Mouse (Mus musculus): ENCODE results near the gene H2al1i. TPM values are rescaled to one million over a fixed set of nuclear protein-coding genes. Genes with fewer than 3 reads are reported as not detected.
"Not testable (repeated sequence)": the region's sequence is repeated elsewhere in the genome, so short reads cannot be mapped to it uniquely, and the experiment has no call there.

Gene H2al1i
- polyA plus RNA-seq, 1 experiment from 2014 or later: not detected

- not testable (repeated sequence) for H3K27me3 ChIP-seq (replicated peaks; ENCODE audit: control insufficient read depth, insufficient read depth, low read length); H3K36me3 ChIP-seq (ENCODE audit: control insufficient read depth, insufficient read depth, low read length); H3K9ac ChIP-seq (ENCODE audit: low read depth, low read length); H3K9me3 ChIP-seq (ENCODE audit: control insufficient read depth, low read length); H3K4me3 ChIP-seq (ENCODE audit: low read depth, low read length); DNase-seq (ENCODE audit: low spot score); H3K4me1 ChIP-seq (ENCODE audit: control insufficient read depth, insufficient read depth, low read length); H3K4me2 ChIP-seq (ENCODE audit: low read depth, low read length); ATAC-seq (ENCODE audit: low read depth); H3K27ac ChIP-seq (replicated peaks; ENCODE audit: low read depth, low read length)
- no CpG with 5 or more reads among the region's 3 CpGs for WGBS
Observed at GRCm38 (mm10) chrX:11311634-11312033, 12.8 kb upstream of the H2al1i start, which contains the start of gene H2al1e. TSS of gene H2al1e (plus strand) at chrX:11311934.

- DNase-seq (ENCODE audit: low spot score); ATAC-seq (ENCODE audit: low read depth): not testable (repeated sequence)
Observed at GRCm38 (mm10) chrX:11314858-11315257, 9.6 kb upstream of the H2al1i start, which contains the start of gene H2al1f. TSS of gene H2al1f (plus strand) at chrX:11315158.

DNA sequence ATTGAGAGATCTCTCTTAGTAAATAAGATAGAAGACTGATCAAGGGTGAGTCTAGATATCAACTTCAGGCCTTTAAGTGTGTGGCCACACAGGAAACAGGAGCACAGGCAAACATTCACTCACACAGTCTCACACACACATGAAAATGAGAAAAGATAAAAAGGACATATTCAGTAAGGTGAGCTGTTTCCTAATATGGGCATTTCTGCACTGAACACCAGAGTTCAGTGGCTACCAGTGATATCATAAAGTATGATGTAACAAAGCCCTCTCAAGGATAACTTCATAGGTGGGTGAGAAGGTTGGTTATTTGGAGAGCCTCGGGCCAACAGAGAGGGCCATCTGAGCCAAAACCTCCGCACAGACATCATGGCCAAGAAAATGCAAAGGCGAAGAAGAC is 6.5 kb upstream of the H2al1i start, which contains the start of gene H2al1g:
H2al1g (plus strand) TSS at position 301 of the 400 bp plus-strand sequence.
- DNase-seq (ENCODE audit: low spot score); H3K27me3 ChIP-seq (replicated peaks; ENCODE audit: control insufficient read depth, insufficient read depth, low read length); H3K4me2 ChIP-seq (ENCODE audit: low read depth, low read length); H3K9ac ChIP-seq (ENCODE audit: low read depth, low read length); H3K27ac ChIP-seq (replicated peaks; ENCODE audit: low read depth, low read length); ATAC-seq (ENCODE audit: low read depth); H3K36me3 ChIP-seq (ENCODE audit: control insufficient read depth, insufficient read depth, low read length); H3K4me1 ChIP-seq (ENCODE audit: control insufficient read depth, insufficient read depth, low read length); H3K9me3 ChIP-seq (ENCODE audit: control insufficient read depth, low read length); H3K4me3 ChIP-seq (ENCODE audit: low read depth, low read length): not testable (repeated sequence)
- WGBS: no CpG with 5 or more reads among the region's 3 CpGs

More at GRCm38 (mm10) chrX:11314858-11315257, 9.6 kb upstream of the H2al1i start, which contains the start of gene H2al1f:
- not testable (repeated sequence) for H3K4me3 ChIP-seq (ENCODE audit: low read depth, low read length); H3K27ac ChIP-seq (replicated peaks; ENCODE audit: low read depth, low read length); H3K9me3 ChIP-seq (ENCODE audit: control insufficient read depth, low read length); H3K27me3 ChIP-seq (replicated peaks; ENCODE audit: control insufficient read depth, insufficient read depth, low read length); H3K36me3 ChIP-seq (ENCODE audit: control insufficient read depth, insufficient read depth, low read length); H3K9ac ChIP-seq (ENCODE audit: low read depth, low read length); H3K4me2 ChIP-seq (ENCODE audit: low read depth, low read length); H3K4me1 ChIP-seq (ENCODE audit: control insufficient read depth, insufficient read depth, low read length)
- WGBS: no CpG with 5 or more reads among the region's 6 CpGs

DNA sequence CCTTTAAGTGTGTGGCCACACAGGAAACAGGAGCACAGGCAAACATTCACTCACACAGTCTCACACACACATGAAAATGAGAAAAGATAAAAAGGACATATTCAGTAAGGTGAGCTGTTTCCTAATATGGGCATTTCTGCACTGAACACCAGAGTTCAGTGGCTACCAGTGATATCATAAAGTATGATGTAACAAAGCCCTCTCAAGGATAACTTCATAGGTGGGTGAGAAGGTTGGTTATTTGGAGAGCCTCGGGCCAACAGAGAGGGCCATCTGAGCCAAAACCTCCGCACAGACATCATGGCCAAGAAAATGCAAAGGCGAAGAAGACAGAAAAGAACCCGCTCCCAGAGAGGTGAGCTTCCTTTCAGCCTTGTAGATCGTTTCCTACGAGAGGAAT is 3.3 kb upstream of the H2al1i start, which contains the start of gene H2al1h:
H2al1h (plus strand) TSS at position 301 of the 400 bp plus-strand sequence.
- ATAC-seq (ENCODE audit: low read depth); H3K4me2 ChIP-seq (ENCODE audit: low read depth, low read length); H3K4me1 ChIP-seq (ENCODE audit: control insufficient read depth, insufficient read depth, low read length); H3K27me3 ChIP-seq (replicated peaks; ENCODE audit: control insufficient read depth, insufficient read depth, low read length); H3K4me3 ChIP-seq (ENCODE audit: low read depth, low read length); H3K27ac ChIP-seq (replicated peaks; ENCODE audit: low read depth, low read length); H3K9ac ChIP-seq (ENCODE audit: low read depth, low read length); DNase-seq (ENCODE audit: low spot score); H3K9me3 ChIP-seq (ENCODE audit: control insufficient read depth, low read length); H3K36me3 ChIP-seq (ENCODE audit: control insufficient read depth, insufficient read depth, low read length): not testable (repeated sequence)
- WGBS: no CpG with 5 or more reads among the region's 6 CpGs

DNA sequence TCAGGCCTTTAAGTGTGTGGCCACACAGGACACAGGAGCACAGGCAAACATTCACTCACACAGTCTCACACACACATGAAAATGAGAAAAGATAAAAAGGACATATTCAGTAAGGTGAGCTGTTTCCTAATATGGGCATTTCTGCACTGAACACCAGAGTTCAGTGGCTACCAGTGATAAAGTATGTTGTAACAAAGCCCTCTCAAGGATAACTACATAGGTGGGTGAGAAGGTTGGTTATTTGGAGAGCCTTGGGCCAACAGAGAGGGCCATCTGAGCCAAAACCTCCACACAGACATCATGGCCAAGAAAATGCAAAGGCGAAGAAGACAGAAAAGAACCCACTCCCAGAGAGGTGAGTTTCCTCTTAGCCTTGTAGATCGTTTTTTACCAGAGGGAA is 3.1 kb downstream of the H2al1i start, which contains the start of gene H2al1j:
H2al1j (plus strand) TSS at position 301 of the 400 bp plus-strand sequence.
- ATAC-seq (ENCODE audit: low read depth); H3K9me3 ChIP-seq (ENCODE audit: control insufficient read depth, low read length): not testable (repeated sequence)
- 83% methylated on average over 2 of the region's 2 CpGs for WGBS

DNA sequence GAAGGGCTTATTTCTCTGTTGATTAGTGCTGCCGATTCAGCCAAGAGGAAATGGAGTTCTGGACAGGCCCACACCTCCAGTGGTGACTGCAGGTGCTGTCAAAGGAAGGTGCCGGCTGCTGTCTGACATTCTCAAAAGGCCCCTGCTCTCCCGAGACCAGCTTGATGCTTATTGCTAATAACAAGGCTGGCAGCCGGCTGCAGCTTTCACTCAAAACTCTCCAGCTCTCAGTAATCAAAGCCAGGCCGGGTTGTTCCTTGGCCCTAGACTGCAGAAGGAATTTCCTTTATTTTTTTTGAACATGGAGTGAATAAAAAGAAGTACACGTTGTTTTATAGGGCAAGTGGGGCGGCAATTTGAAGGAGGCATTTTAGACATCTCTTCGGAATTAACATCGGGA is 21.3 kb downstream of the H2al1i start:
- Histone ChIP-seq H3K4me2 (ENCODE audit: low read depth, low read length) (peak overlapping the region; percentile 23; the same call in 1 of the 2 replicates), H3K9ac (ENCODE audit: low read depth, low read length) (no peak overlapping the region), H3K9me3 (ENCODE audit: control insufficient read depth, low read length) (no peaks in the 10 kb centered on the region), H3K27me3 (replicated peaks; ENCODE audit: control insufficient read depth, insufficient read depth, low read length) (peaks cover 15% of the 10 kb centered on the region), H3K36me3 (ENCODE audit: control insufficient read depth, insufficient read depth, low read length) (no peaks in the 10 kb centered on the region), H3K4me1 (ENCODE audit: control insufficient read depth, insufficient read depth, low read length) (0 out of 2 replicates have a peak, but pooled peaks cover 6% of the 10 kb centered on the region), H3K4me3 (ENCODE audit: low read depth, low read length) (no peak overlapping the region), H3K27ac (replicated peaks; ENCODE audit: low read depth, low read length) (no peak overlapping the region)
- DNase-seq (ENCODE audit: low spot score) (peak; percentile 76), ATAC-seq (ENCODE audit: low read depth) (no peak)
- 39% methylated on average over 9 of the region's 9 CpGs for WGBS

More for the DNA sequence above, 3.1 kb downstream of the H2al1i start, which contains the start of gene H2al1j:
- H3K4me1 ChIP-seq (ENCODE audit: control insufficient read depth, insufficient read depth, low read length); H3K4me3 ChIP-seq (ENCODE audit: low read depth, low read length); H3K27ac ChIP-seq (replicated peaks; ENCODE audit: low read depth, low read length); H3K9ac ChIP-seq (ENCODE audit: low read depth, low read length); H3K4me2 ChIP-seq (ENCODE audit: low read depth, low read length); H3K27me3 ChIP-seq (replicated peaks; ENCODE audit: control insufficient read depth, insufficient read depth, low read length); H3K36me3 ChIP-seq (ENCODE audit: control insufficient read depth, insufficient read depth, low read length); DNase-seq (ENCODE audit: low spot score): not testable (repeated sequence)

DNA sequence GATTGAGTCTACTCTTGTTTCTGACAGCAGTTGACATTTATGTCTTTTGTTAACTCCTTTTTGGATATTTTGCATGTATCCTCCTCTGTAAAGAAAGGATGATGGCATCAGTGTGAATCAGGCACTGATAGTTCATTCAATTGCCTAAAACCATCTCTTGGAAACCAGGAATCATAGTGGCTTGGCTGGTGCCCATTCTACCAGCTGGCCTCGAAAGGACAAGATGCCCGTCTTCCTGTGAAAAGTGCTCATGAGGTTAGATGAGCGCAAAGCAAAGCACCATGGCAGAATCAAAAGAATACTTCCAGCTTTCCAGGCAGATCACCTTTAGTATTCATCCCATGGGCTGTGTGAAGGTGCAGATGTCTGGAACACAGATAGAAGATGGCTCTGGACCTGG is 22.3 kb downstream of the H2al1i start:
- Histone ChIP-seq H3K4me2 (ENCODE audit: low read depth, low read length) (no peak overlapping the region), H3K36me3 (ENCODE audit: control insufficient read depth, insufficient read depth, low read length) (no peaks in the 10 kb centered on the region), H3K9ac (ENCODE audit: low read depth, low read length) (no peak overlapping the region), H3K27me3 (replicated peaks; ENCODE audit: control insufficient read depth, insufficient read depth, low read length) (peaks cover 17% of the 10 kb centered on the region), H3K9me3 (ENCODE audit: control insufficient read depth, low read length) (no peaks in the 10 kb centered on the region), H3K27ac (replicated peaks; ENCODE audit: low read depth, low read length) (no peak overlapping the region), H3K4me3 (ENCODE audit: low read depth, low read length) (no peak overlapping the region), H3K4me1 (ENCODE audit: control insufficient read depth, insufficient read depth, low read length) (0 out of 2 replicates have a peak, but pooled peaks cover 6% of the 10 kb centered on the region)
- 84% methylated on average over 3 of the region's 3 CpGs for WGBS
- DNase-seq (ENCODE audit: low spot score) (no peak), ATAC-seq (ENCODE audit: low read depth) (no peak)

DNA sequence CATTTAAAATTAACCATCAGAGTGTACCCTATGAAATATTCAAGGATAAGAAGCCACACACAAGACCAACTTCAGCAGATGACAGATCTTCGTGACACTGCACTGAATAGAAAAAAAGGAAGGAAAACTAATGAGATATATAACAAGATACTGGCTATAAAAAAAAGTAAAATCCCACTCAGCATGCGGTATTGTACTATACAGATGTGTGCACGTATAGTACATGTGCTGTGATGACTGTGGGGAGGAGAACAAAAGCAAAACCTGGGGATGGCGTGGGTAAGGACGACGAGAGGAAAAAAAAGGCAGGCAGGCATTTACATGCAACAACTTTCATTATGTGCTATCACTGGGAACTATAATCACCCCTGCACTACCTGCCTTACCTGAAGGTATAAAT is 36.4 kb downstream of the H2al1i start:
- H3K9me3 ChIP-seq (ENCODE audit: control insufficient read depth, low read length): no peaks in the 10 kb centered on the region
- peaks cover 28% of the 10 kb centered on the region; the same call in 1 of the 2 replicates for H3K27me3 ChIP-seq (replicated peaks; ENCODE audit: control insufficient read depth, insufficient read depth, low read length)
- no peak overlapping the region for H3K4me2 ChIP-seq (ENCODE audit: low read depth, low read length)
- ATAC-seq (ENCODE audit: low read depth) (no peak), DNase-seq (ENCODE audit: low spot score) (no peak)
- no peaks in the 10 kb centered on the region for H3K4me1 ChIP-seq (ENCODE audit: control insufficient read depth, insufficient read depth, low read length)
- H3K9ac ChIP-seq (ENCODE audit: low read depth, low read length): no peak overlapping the region
- no peaks in the 10 kb centered on the region for H3K36me3 ChIP-seq (ENCODE audit: control insufficient read depth, insufficient read depth, low read length)
- H3K27ac ChIP-seq (replicated peaks; ENCODE audit: low read depth, low read length): no peak overlapping the region
- WGBS: 84% methylated on average over 6 of the region's 6 CpGs
- H3K4me3 ChIP-seq (ENCODE audit: low read depth, low read length): no peak overlapping the region

GRCm38 (mm10) chrX:11361261-11361660 is 36.8 kb downstream of the H2al1i start:
- Histone ChIP-seq H3K36me3 (ENCODE audit: control insufficient read depth, insufficient read depth, low read length) (no peaks in the 10 kb centered on the region), H3K4me2 (ENCODE audit: low read depth, low read length) (no peak overlapping the region), H3K27me3 (replicated peaks; ENCODE audit: control insufficient read depth, insufficient read depth, low read length) (peaks cover 32% of the 10 kb centered on the region; the same call in 1 of the 2 replicates), H3K4me3 (ENCODE audit: low read depth, low read length) (no peak overlapping the region), H3K9ac (ENCODE audit: low read depth, low read length) (no peak overlapping the region), H3K27ac (replicated peaks; ENCODE audit: low read depth, low read length) (no peak overlapping the region), H3K4me1 (ENCODE audit: control insufficient read depth, insufficient read depth, low read length) (no peaks in the 10 kb centered on the region), H3K9me3 (ENCODE audit: control insufficient read depth, low read length) (no peaks in the 10 kb centered on the region)
- DNase-seq (ENCODE audit: low spot score) (no peak), ATAC-seq (ENCODE audit: low read depth) (no peak)
- WGBS: 87% methylated on average over 2 of the region's 2 CpGs

Measured in embryonic facial prominence, embryonic 14.5 days (tissue).